Mouse (Mus musculus): ENCODE results near the gene Grhpr. TPM values are rescaled to one million over a fixed set of nuclear protein-coding genes. Genes with fewer than 3 reads are reported as not detected.

Grhpr gene
- 27.3 and 43.0 TPM in 2 replicates for total RNA-seq (2012; rRNA removed)
- 10 to 100 TPM in 1 of 2 experiments, not detected in 1; 76.4 TPM for polyA plus RNA-seq (2012; ENCODE audit: insufficient read depth in 1 of 2, insufficient read length in 2 of 2, low read depth in 1 of 2, low replicate concordance in 2 of 2, missing spikeins in 1 of 2)

DNA sequence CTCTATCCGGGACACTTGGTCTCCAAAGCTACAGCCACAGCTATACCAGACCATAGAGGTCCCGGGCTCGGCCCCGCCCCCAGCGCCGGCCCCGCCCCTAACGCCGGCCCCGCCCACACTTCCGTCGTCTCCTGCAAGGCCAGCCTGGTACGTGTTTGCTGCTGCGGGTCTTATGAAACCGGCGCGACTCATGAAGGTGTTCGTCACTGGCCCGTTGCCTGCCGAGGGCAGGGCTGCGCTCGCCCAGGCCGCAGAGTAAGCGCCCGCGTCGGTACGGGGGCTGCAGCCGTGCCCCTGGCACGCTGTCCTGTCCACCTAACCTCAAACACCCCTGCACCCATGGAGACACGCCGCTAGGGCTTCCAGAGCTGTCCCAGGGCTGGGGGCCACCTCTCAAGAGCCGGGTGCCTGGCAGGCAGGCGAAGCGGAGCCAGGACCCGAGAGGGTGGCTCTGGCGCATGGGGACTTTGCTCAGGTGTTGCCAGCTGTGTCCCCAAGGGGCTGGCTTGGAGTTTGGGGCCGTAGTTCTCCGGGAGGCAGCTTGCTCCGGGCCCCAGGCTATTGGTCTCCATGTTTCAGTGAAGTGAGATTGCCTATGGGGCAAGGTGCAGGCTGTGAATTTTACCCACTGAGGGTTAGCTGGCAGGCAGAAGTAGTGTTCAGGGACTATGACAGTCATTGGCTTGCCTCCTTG lies at the start of gene Grhpr:
Grhpr (plus strand) TSS at position 116 of the 694 bp plus-strand sequence.
- Histone ChIP-seq H3K4me3 (ENCODE audit: control insufficient read depth in 1 of 2, insufficient read depth in 1 of 2, low read depth in 2 of 2, low read length in 2 of 2) (peak within 1 kb of the TSS; percentile 88 to 98), H3K27me3 (ENCODE audit: control insufficient read depth in 1 of 2, insufficient read depth in 2 of 2, low read length in 2 of 2) (no peaks in the 10 kb centered on the region), H3K4me1 (ENCODE audit: control insufficient read depth in 1 of 2, insufficient read depth in 2 of 2, low read length in 2 of 2) (peaks cover 0 to 24% of the 10 kb centered on the region in 2 experiments; a peak in 3 of 4 replicates), H3K79me2 (ENCODE audit: control insufficient read depth, insufficient read depth, low read length, poor library complexity) (peaks cover 5% of the 10 kb centered on the region), H3K27ac (ENCODE audit: control insufficient read depth, low read depth, low read length) (peak within 1 kb of the TSS; percentile 78), H3K9me3 (replicated peaks; ENCODE audit: insufficient read depth, low read length) (no peaks in the 10 kb centered on the region), H3K36me3 (ENCODE audit: control insufficient read depth in 1 of 2, insufficient read depth in 2 of 2, low read length in 2 of 2) (peaks cover 0 to 17% of the 10 kb centered on the region in 2 experiments; a peak in 2 of 4 replicates), H3K9ac (ENCODE audit: control insufficient read depth, low read depth, low read length, poor library complexity, severe bottlenecking) (peak within 1 kb of the TSS; percentile 96)
- DNase-seq (ENCODE audit: low read depth, low spot score): peak; percentile 94
- peak; percentile 24; the same call in 1 of the 2 replicates for TF ChIP-seq NRF1 (IDR thresholded peaks at IDR 0.05; ENCODE audit: insufficient read depth, low read depth, low read length, poor library complexity, severe bottlenecking)
- TF ChIP-seq MXI1 (IDR thresholded peaks at IDR 0.05; ENCODE audit: low read depth, low read length): peak; percentile 70
- peak; percentile 56; the same call in 1 of the 2 replicates for TF ChIP-seq TBP (IDR thresholded peaks at IDR 0.05; ENCODE audit: low read depth, low read length)
- TF ChIP-seq ZMIZ1 (IDR thresholded peaks at IDR 0.05; ENCODE audit: low read depth, low read length): peak; percentile 96
- peak; percentile 84; the same call in 1 of the 2 replicates for TF ChIP-seq POLR2AphosphoS2 (IDR thresholded peaks at IDR 0.05; ENCODE audit: low read length)
- 0 out of 2 replicates have a peak, but pooled peaks have one; percentile 64 for TF ChIP-seq HCFC1 (IDR thresholded peaks at IDR 0.05; ENCODE audit: low read depth, low read length)
- no peak for TF ChIP-seq USF1 (IDR thresholded peaks at IDR 0.05; ENCODE audit: low read depth, low read length)
- TF ChIP-seq NELFE (IDR thresholded peaks at IDR 0.05; ENCODE audit: low read depth, low read length): peak; percentile 83
- peak; percentile 59; the same call in 1 of the 2 replicates for TF ChIP-seq TCF12 (IDR thresholded peaks at IDR 0.05; ENCODE audit: low read depth, low read length)
- peak; percentile 50 for TF ChIP-seq ELF1 (IDR thresholded peaks at IDR 0.05; ENCODE audit: low read depth, low read length)
- peak; percentile 56; the same call in 1 of the 2 replicates for TF ChIP-seq MAZ (IDR thresholded peaks at IDR 0.05; ENCODE audit: low read depth, low read length)
- TF ChIP-seq SIN3A (IDR thresholded peaks at IDR 0.05; ENCODE audit: low read length): peak; percentile 48; the same call in 1 of the 2 replicates
- no peak for TF ChIP-seq GATA1 (IDR thresholded peaks at IDR 0.05; ENCODE audit: low read depth, low read length)
- TF ChIP-seq POLR2AphosphoS5 (IDR thresholded peaks at IDR 0.05; ENCODE audit: borderline replicate concordance, low read depth, low read length): no peak
- peak; percentile 86 to 93 for TF ChIP-seq POLR2A (IDR thresholded peaks at IDR 0.05; ENCODE audit: control insufficient read depth in 1 of 2, insufficient read depth in 1 of 2, low read depth in 1 of 2, low read length in 2 of 2, poor library complexity in 1 of 2)

GRCm38 (mm10) chr4:44931732-44932131 lies 49.5 kb upstream of the Grhpr start:
- TF ChIP-seq ZKSCAN1 (IDR thresholded peaks at IDR 0.05; ENCODE audit: low read depth, low read length) (no peak), GATA1 (IDR thresholded peaks at IDR 0.05; ENCODE audit: low read depth, low read length) (no peak), MYB (IDR thresholded peaks at IDR 0.05; ENCODE audit: low read depth, low read length) (no peak), MAZ (IDR thresholded peaks at IDR 0.05; ENCODE audit: low read depth, low read length) (no peak), MXI1 (IDR thresholded peaks at IDR 0.05; ENCODE audit: low read depth, low read length) (no peak), SMC3 (IDR thresholded peaks at IDR 0.05; ENCODE audit: low read depth, low read length) (no peak)
- Histone ChIP-seq H3K4me1 (ENCODE audit: control insufficient read depth in 1 of 2, insufficient read depth in 2 of 2, low read length in 2 of 2) (peaks cover 0 to 6% of the 10 kb centered on the region in 2 experiments; a peak in 2 of 4 replicates), H3K4me3 (ENCODE audit: control insufficient read depth in 1 of 2, insufficient read depth in 1 of 2, low read depth in 2 of 2, low read length in 2 of 2) (no peak overlapping the region), H3K27ac (ENCODE audit: control insufficient read depth, low read depth, low read length) (no peak overlapping the region), H3K79me2 (ENCODE audit: control insufficient read depth, insufficient read depth, low read length, poor library complexity) (no peaks in the 10 kb centered on the region), H3K27me3 (ENCODE audit: control insufficient read depth in 1 of 2, insufficient read depth in 2 of 2, low read length in 2 of 2) (no peaks in the 10 kb centered on the region), H3K9ac (ENCODE audit: control insufficient read depth, low read depth, low read length, poor library complexity, severe bottlenecking) (no peak overlapping the region), H3K9me3 (replicated peaks; ENCODE audit: insufficient read depth, low read length) (no peaks in the 10 kb centered on the region), H3K36me3 (ENCODE audit: control insufficient read depth in 1 of 2, insufficient read depth in 2 of 2, low read length in 2 of 2) (peaks cover 0 to 28% of the 10 kb centered on the region in 2 experiments; a peak in 2 of 4 replicates)
- DNase-seq (ENCODE audit: low read depth, low spot score): no peak

All from MEL (cell line).